Mouse (Mus musculus) CH12.LX (cell line): Measurements from ENCODE around the gene Celf2. TPM values are rescaled to one million over a fixed set of nuclear protein-coding genes. Genes with fewer than 3 reads are reported as not detected.

Experiments
- DNase-seq: peaks from one replicate; pipeline ENCODE4 v3.0.0-alpha.2; 2013; ENCODE audit errors: extremely low read depth
- H3K27ac ChIP-seq: 2 replicates; pipeline ENCODE4 v1.5.1; 2012; ENCODE audit warnings: low read depth, mild to moderate bottlenecking, control low read depth, moderate library complexity; ENCODE audit not compliant: insufficient read depth
- H3K27me3 ChIP-seq: replicated peaks from 2 replicates; pipeline ENCODE3; 2012; ENCODE audit warnings: inconsistent platforms
- H3K36me3 ChIP-seq, 2 experiments: replicated peaks in 1 of 2; 2 replicates each; pipeline versions ENCODE3 to v1.6.1; 2012; ENCODE audit warnings: inconsistent platforms in 1 of 2, low read length in 1 of 2, mild to moderate bottlenecking in 1 of 2, mixed read lengths in 1 of 2, moderate library complexity in 1 of 2; ENCODE audit not compliant: control insufficient read depth in 1 of 2, insufficient read depth in 1 of 2
- H3K4me1 ChIP-seq, 2 experiments: 2 replicates each; pipeline ENCODE4 v1.6.1; 2012; ENCODE audit warnings: inconsistent platforms in 1 of 2, moderate library complexity in 1 of 2; ENCODE audit not compliant: insufficient read depth in 2 of 2, control insufficient read depth in 1 of 2
- H3K4me2 ChIP-seq: 2 replicates; pipeline ENCODE4 v1.6.1; 2012; ENCODE audit warnings: low read depth, mild to moderate bottlenecking, control low read depth; ENCODE audit not compliant: poor library complexity, insufficient read depth, severe bottlenecking
- H3K4me3 ChIP-seq, 3 experiments: fragments of 150-350 bp in 1 of 3; sonication (generic) in 1 of 3; replicated peaks in 1 of 3; 2 replicates each; pipeline versions ENCODE3 to v1.5.1; 2011 to 2012; ENCODE audit warnings: low read depth in 2 of 3, low read length in 2 of 3, mild to moderate bottlenecking in 2 of 3, moderate library complexity in 2 of 3, control low read depth in 1 of 3, improper control_type of control experiment in 1 of 3, inconsistent platforms in 1 of 3, mixed read lengths in 1 of 3; ENCODE audit not compliant: poor library complexity in 1 of 3
- H3K79me2 ChIP-seq: replicated peaks from 2 replicates; pipeline ENCODE4 v1.6.1; 2012; ENCODE audit warnings: mild to moderate bottlenecking, moderate library complexity; ENCODE audit not compliant: control insufficient read depth, poor library complexity, insufficient read depth, severe bottlenecking; ENCODE audit errors: extremely low read depth
- H3K9ac ChIP-seq: 2 replicates; pipeline ENCODE4 v1.6.1; 2012; ENCODE audit warnings: low read depth, mild to moderate bottlenecking, control low read depth, moderate library complexity; ENCODE audit not compliant: insufficient read depth
- H3K9me3 ChIP-seq: replicated peaks from 2 replicates; pipeline ENCODE3; 2012; ENCODE audit warnings: low read length, inconsistent platforms, mixed read lengths
- ETS1 ChIP-seq: conservative IDR thresholded peaks from 2 replicates; pipeline ENCODE4 v1.6.1; 2012; ENCODE audit warnings: low read depth, mild to moderate bottlenecking, inconsistent platforms, low read length, improper control_type of control experiment, moderate library complexity
- GABPA ChIP-seq: IDR thresholded peaks from 2 replicates; pipeline ENCODE4 v1.6.1; 2012; ENCODE audit warnings: low read depth, low read length, improper control_type of control experiment, inconsistent platforms; ENCODE audit not compliant: insufficient replicate concordance
- JUN ChIP-seq: IDR thresholded peaks from 2 replicates; pipeline ENCODE4 v1.6.1; 2011; ENCODE audit warnings: low read depth, mild to moderate bottlenecking, low read length, improper control_type of control experiment, moderate library complexity; ENCODE audit not compliant: insufficient read depth
- JUND ChIP-seq: conservative IDR thresholded peaks from 2 replicates; pipeline ENCODE4 v1.6.1; 2011; ENCODE audit warnings: low read depth, low read length, improper control_type of control experiment
- MXI1 ChIP-seq: IDR thresholded peaks from 2 replicates; pipeline ENCODE4 v1.6.1; 2011; ENCODE audit warnings: mild to moderate bottlenecking, low read depth, low read length, improper control_type of control experiment
- MYC ChIP-seq: IDR thresholded peaks from 2 replicates; pipeline ENCODE4 v1.6.1; 2011; ENCODE audit warnings: low read depth, mild to moderate bottlenecking, improper control_type of control experiment, low read length
- NELFE ChIP-seq: IDR thresholded peaks from 2 replicates; pipeline ENCODE4 v1.6.1; 2011; ENCODE audit warnings: low read depth, low read length, improper control_type of control experiment
- POLR2A ChIP-seq: IDR thresholded peaks from 2 replicates; pipeline ENCODE4 v1.6.1; 2011; ENCODE audit warnings: low read depth, mild to moderate bottlenecking, improper control_type of control experiment, low read length
- POLR2AphosphoS2 ChIP-seq: IDR thresholded peaks from 2 replicates; pipeline ENCODE4 v1.6.1; 2011; ENCODE audit warnings: low read depth, low read length, improper control_type of control experiment
- RAD21 ChIP-seq: IDR thresholded peaks from 2 replicates; pipeline ENCODE4 v1.6.1; 2011; ENCODE audit warnings: low read depth, mild to moderate bottlenecking, low read length, improper control_type of control experiment, moderate library complexity
- SIN3A ChIP-seq: IDR thresholded peaks from 2 replicates; pipeline ENCODE4 v1.6.1; 2012; ENCODE audit warnings: low read length, improper control_type of control experiment, inconsistent platforms
- TBP ChIP-seq: conservative IDR thresholded peaks from 2 replicates; pipeline ENCODE4 v1.6.1; 2011; ENCODE audit warnings: low read depth, low read length, improper control_type of control experiment
- ZMIZ1 ChIP-seq: IDR thresholded peaks from 2 replicates; pipeline ENCODE4 v1.6.1; 2012; ENCODE audit warnings: low read depth, mild to moderate bottlenecking, inconsistent platforms, low read length, improper control_type of control experiment
- dilution Hi-C: fragments of 300-500 bp; cut with MboI; formaldehyde crosslinking; loops from 2 replicates; pipeline ENCODE4 v1.14.3; 2020; ENCODE audit warnings: low sequenced_read_pairs; ENCODE audit not compliant: extremely low pct_unique_long_range_greater_than_20kb, extremely low pct_ligation_motif_present
- in situ Hi-C: fragments of 300-500 bp; cut with MboI; formaldehyde crosslinking; loops from 3 replicates; pipeline ENCODE4 v1.14.3; 2019; ENCODE audit warnings: low sequenced_read_pairs, low pct_ligation_motif_present, low pct_unique_long_range_greater_than_20kb, mixed read lengths
- polyA plus RNA-seq: library from polyadenylated mRNA; unstranded; fragments of >175 nt; gene quantifications from 2 replicates; pipeline ENCODE4 v1.2.1, GENCODE M21; 2012; ENCODE audit warnings: low read depth; ENCODE audit not compliant: insufficient read length
- total RNA-seq, 2 experiments: library from RNA; depleted of rRNA; stranded (reverse); fragments of 300-350 nt in 1 of 2; fragments of >200 nt in 1 of 2; gene quantifications; 2 replicates each; pipeline ENCODE4 v1.2.3; 2012 to 2014

Celf2 gene
- total and polyA plus RNA-seq, 3 experiments = 51.0 to 143 (median 103) TPM

- DNase-seq = no peak
- Histone ChIP-seq H3K9ac (no peak overlapping the region), H3K27me3 (no peaks in the 10 kb centered on the region), H3K27ac (no peak overlapping the region), H3K79me2 (no peaks in the 10 kb centered on the region), H3K4me2 (no peak overlapping the region), H3K36me3 (no peaks in the 10 kb centered on the region), H3K9me3 (no peaks in the 10 kb centered on the region), H3K4me3 (no peak overlapping the region), H3K4me1 (no peaks in the 10 kb centered on the region)
- no peak for TF ChIP-seq RAD21
- TF ChIP-seq ZMIZ1 = no peak
- no peak for TF ChIP-seq POLR2AphosphoS2
- TF ChIP-seq SIN3A = no peak
- in situ Hi-C loops (no loop called here), dilution Hi-C loops (no loop called here)
Measured at GRCm38 (mm10) chr2:7367738-7368137, 141.6 kb downstream of the Celf2 start.

DNA sequence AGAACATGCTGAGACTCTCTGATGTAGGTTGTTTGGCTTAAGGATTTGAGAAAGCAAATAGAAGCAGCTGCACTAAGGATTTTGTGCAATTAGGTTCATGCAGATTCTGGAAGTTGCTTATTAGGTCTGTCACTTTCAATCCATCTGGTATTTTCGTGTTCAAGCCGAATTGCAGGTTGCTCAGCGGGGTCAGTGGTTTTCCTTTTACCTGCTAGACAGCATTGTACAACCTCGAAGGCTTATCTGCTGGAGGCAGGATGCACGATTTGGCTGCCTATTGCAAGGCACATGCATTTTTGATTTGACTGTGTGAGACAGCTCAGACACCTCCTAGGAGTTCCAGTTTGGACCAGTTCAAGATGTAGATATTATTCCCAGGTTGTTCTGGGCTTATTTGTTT lies 149.8 kb downstream of the Celf2 start:
- no peaks in the 10 kb centered on the region for H3K79me2 ChIP-seq
- TF ChIP-seq JUND = no peak
- TF ChIP-seq GABPA = no peak
- TF ChIP-seq JUN = no peak
- no peaks in the 10 kb centered on the region for H3K9me3 ChIP-seq
- in situ Hi-C loops (no loop called here), dilution Hi-C loops (no loop called here)
- DNase-seq = no peak
- H3K36me3 ChIP-seq = no peaks in the 10 kb centered on the region
- no peak overlapping the region for H3K4me2 ChIP-seq
- H3K9ac ChIP-seq = no peak overlapping the region
- no peak overlapping the region for H3K4me3 ChIP-seq
- H3K27me3 ChIP-seq = no peaks in the 10 kb centered on the region
- no peak overlapping the region for H3K27ac ChIP-seq
- no peaks in the 10 kb centered on the region for H3K4me1 ChIP-seq

- dilution Hi-C loops = no loop called here
- Histone ChIP-seq H3K9ac (no peak overlapping the region), H3K4me1 (no peaks in the 10 kb centered on the region), H3K4me2 (no peak overlapping the region), H3K36me3 (no peaks in the 10 kb centered on the region), H3K79me2 (no peaks in the 10 kb centered on the region), H3K27me3 (no peaks in the 10 kb centered on the region), H3K9me3 (no peaks in the 10 kb centered on the region), H3K27ac (no peak overlapping the region)
- in situ Hi-C loops = no loop called here
- no peak for DNase-seq
- TF ChIP-seq NELFE (no peak), POLR2A (no peak), RAD21 (no peak), MXI1 (no peak), ETS1 (no peak), TBP (no peak), MYC (no peak), JUND (no peak)
- TF ChIP-seq, all 38 proteins: peak for 0
- no peak overlapping the region for H3K4me3 ChIP-seq
Measured at GRCm38 (mm10) chr2:7358816-7359215, 150.5 kb downstream of the Celf2 start.
